Mouse (Mus musculus): Measurements from ENCODE around the gene Dpm3. TPM values are rescaled to one million over a fixed set of nuclear protein-coding genes. Genes with fewer than 3 reads are reported as not detected.

Gene Dpm3
- 46.0 TPM for polyA plus RNA-seq (2015; fragmentation: Illumina TruSeq; extraction: RNeasy Lipid Tissue Mini Kit (QIAGEN cat#74804); ENCODE audit: insufficient read depth, low read depth, low replicate concordance)

DNA sequence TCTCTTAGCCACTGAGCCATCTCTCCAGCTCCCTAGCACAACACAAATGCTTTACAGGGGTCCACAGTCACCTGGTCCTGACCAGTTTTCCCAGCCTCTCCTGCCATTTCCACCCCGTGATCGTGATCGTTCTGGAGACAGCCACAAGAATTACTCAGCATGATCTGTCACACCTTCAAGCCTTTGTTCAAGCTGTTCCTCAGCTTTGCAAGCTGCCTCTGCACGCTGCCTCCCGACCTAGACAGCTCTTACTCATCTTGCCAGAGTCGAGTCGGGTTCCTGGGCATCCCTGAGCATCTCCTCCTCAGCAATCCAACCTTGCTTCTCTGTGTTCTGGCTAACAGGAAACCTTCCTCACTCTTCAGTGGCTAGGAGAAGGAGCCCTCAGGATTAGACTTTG is at the start of gene Dpm3:
Dpm3 (plus strand) TSS at position 283 of the 400 bp plus-strand sequence.

GRCm38 (mm10) chr3:89214681-89215411 is 44.3 kb upstream of the Dpm3 start, which contains the start of gene Thbs3:
Gene Thbs3 (plus strand): TSS chr3:89215180.

GRCm38 (mm10) chr3:89226900-89227299 is 32.3 kb upstream of the Dpm3 start, which contains the start of gene Mtx1:
Gene Mtx1 (minus strand): TSS chr3:89227088.

DNA sequence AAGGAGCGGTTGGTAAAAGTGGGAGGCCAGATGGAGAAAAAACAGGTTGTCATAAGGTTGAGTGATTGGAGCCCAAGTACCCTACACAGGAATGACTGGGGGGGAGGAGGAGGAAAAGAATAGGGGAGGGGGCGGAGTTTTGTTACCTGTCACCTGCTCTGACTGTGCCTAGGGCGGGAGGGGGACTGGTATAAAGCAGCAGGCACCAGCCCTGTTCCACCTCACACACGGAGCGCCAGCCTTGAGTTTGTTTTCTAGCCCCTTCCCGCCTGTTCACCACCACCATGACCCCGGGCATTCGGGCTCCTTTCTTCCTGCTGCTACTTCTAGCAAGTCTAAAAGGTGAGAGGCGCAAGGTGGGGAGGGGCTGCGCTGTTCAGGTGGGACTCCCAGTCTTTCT is 30.3 kb upstream of the Dpm3 start, which contains the start of gene Muc1:
Muc1 (plus strand) TSS at position 222 of the 400 bp plus-strand sequence.

GRCm38 (mm10) chr3:89245688-89246171 is 13.4 kb upstream of the Dpm3 start, which contains the start of gene Krtcap2:
Gene Krtcap2 (plus strand): TSS chr3:89245966.

GRCm38 (mm10) chr3:89246261-89247100 is 12.7 kb upstream of the Dpm3 start, which contains the start of gene Trim46:
Gene Trim46 (minus strand): TSS chr3:89246309.

GRCm38 (mm10) chr3:89270051-89270755 is 11.0 kb downstream of the Dpm3 start, which contains the start of gene Slc50a1:
Gene Slc50a1 (minus strand): TSS chr3:89270570.

DNA sequence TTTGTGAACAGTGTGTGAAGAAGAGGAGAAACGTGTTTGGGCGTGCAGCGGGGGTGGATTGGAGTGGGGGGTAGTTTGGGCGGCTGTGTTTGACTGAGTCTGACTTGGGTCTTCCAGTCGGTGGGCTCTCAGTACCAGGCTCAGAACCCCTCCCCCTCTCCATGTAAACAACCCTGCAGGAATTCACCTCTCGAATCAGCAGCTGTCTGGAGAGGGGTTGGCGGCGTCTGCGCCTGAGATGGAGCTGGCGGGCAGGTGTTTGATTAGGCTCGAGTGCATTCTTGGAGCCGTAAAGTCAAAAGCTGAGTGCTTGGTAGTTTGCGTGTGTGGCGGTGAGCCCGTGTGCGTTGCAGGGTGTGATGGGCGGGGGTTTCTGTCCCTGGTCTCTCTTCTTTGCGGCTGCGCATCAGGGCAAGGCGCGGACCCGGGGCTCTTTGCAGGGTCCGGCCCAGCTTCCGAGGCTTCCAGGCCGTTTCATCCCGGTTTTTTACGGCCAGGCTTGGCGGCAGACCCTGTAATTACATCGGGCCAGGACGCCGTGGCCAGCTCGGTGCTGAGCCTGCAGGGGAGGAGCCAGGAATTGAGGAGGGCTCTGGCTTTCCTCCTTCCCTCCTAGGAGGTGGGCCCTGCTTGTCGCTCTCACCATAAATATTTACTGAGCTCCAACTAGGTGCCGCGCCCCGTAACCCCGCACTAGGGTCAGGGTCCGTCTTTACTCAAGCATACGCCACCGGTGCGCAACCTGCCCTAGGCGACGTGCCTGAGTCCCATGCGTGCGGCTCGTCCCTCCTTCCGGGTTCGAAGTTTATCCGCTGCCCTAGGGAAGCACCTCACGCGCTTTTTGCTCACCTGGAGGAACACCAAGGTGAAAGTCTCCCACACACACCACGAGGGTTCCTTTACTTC is 21.7 kb downstream of the Dpm3 start, which contains the start of gene Efna1:
Efna1 (minus strand) TSS at position 537 of the 906 bp plus-strand sequence.

Other genes with a start within 250 kb of the Dpm3 start
- gene Rusc1, start 166.0 kb upstream of the Dpm3 start, polyA plus RNA-seq (2015; fragmentation: Illumina TruSeq; extraction: RNeasy Lipid Tissue Mini Kit (QIAGEN cat#74804); ENCODE audit: insufficient read depth, low read depth, low replicate concordance), result 11.2 TPM
- not detected for gene Gm43738, start 158.3 kb upstream of the Dpm3 start, polyA plus RNA-seq (2015; fragmentation: Illumina TruSeq; extraction: RNeasy Lipid Tissue Mini Kit (QIAGEN cat#74804); ENCODE audit: insufficient read depth, low read depth, low replicate concordance)
- 15.9 TPM for gene Fdps, start 157.4 kb upstream of the Dpm3 start, polyA plus RNA-seq (2015; fragmentation: Illumina TruSeq; extraction: RNeasy Lipid Tissue Mini Kit (QIAGEN cat#74804); ENCODE audit: insufficient read depth, low read depth, low replicate concordance)
- 1.7 TPM for gene Pklr, start 123.2 kb upstream of the Dpm3 start, polyA plus RNA-seq (2015; fragmentation: Illumina TruSeq; extraction: RNeasy Lipid Tissue Mini Kit (QIAGEN cat#74804); ENCODE audit: insufficient read depth, low read depth, low replicate concordance)
- 1.8 TPM for gene Hcn3, start 99.2 kb upstream of the Dpm3 start, polyA plus RNA-seq (2015; fragmentation: Illumina TruSeq; extraction: RNeasy Lipid Tissue Mini Kit (QIAGEN cat#74804); ENCODE audit: insufficient read depth, low read depth, low replicate concordance)
- 30.4 TPM for gene Clk2, start 94.6 kb upstream of the Dpm3 start, polyA plus RNA-seq (2015; fragmentation: Illumina TruSeq; extraction: RNeasy Lipid Tissue Mini Kit (QIAGEN cat#74804); ENCODE audit: insufficient read depth, low read depth, low replicate concordance)
- 15.8 TPM for gene Scamp3, start 81.9 kb upstream of the Dpm3 start, polyA plus RNA-seq (2015; fragmentation: Illumina TruSeq; extraction: RNeasy Lipid Tissue Mini Kit (QIAGEN cat#74804); ENCODE audit: insufficient read depth, low read depth, low replicate concordance)
- 5.7 TPM for gene Fam189b, start 76.2 kb upstream of the Dpm3 start, polyA plus RNA-seq (2015; fragmentation: Illumina TruSeq; extraction: RNeasy Lipid Tissue Mini Kit (QIAGEN cat#74804); ENCODE audit: insufficient read depth, low read depth, low replicate concordance)
- 18.0 TPM for gene Gba, start 56.4 kb upstream of the Dpm3 start, polyA plus RNA-seq (2015; fragmentation: Illumina TruSeq; extraction: RNeasy Lipid Tissue Mini Kit (QIAGEN cat#74804); ENCODE audit: insufficient read depth, low read depth, low replicate concordance)
- gene Thbs3, start 44.2 kb upstream of the Dpm3 start, polyA plus RNA-seq (2015; fragmentation: Illumina TruSeq; extraction: RNeasy Lipid Tissue Mini Kit (QIAGEN cat#74804); ENCODE audit: insufficient read depth, low read depth, low replicate concordance), result 20.7 TPM
- 31.8 TPM for gene Mtx1, start 32.3 kb upstream of the Dpm3 start, polyA plus RNA-seq (2015; fragmentation: Illumina TruSeq; extraction: RNeasy Lipid Tissue Mini Kit (QIAGEN cat#74804); ENCODE audit: insufficient read depth, low read depth, low replicate concordance)
- gene Muc1, start 30.3 kb upstream of the Dpm3 start, polyA plus RNA-seq (2015; fragmentation: Illumina TruSeq; extraction: RNeasy Lipid Tissue Mini Kit (QIAGEN cat#74804); ENCODE audit: insufficient read depth, low read depth, low replicate concordance), result 71.5 TPM
- gene Krtcap2, start 13.4 kb upstream of the Dpm3 start, polyA plus RNA-seq (2015; fragmentation: Illumina TruSeq; extraction: RNeasy Lipid Tissue Mini Kit (QIAGEN cat#74804); ENCODE audit: insufficient read depth, low read depth, low replicate concordance), result 94.1 TPM
- 2.9 TPM for gene Trim46, start 13.0 kb upstream of the Dpm3 start, polyA plus RNA-seq (2015; fragmentation: Illumina TruSeq; extraction: RNeasy Lipid Tissue Mini Kit (QIAGEN cat#74804); ENCODE audit: insufficient read depth, low read depth, low replicate concordance)
- 48.2 TPM for gene Slc50a1, start 11.2 kb downstream of the Dpm3 start, polyA plus RNA-seq (2015; fragmentation: Illumina TruSeq; extraction: RNeasy Lipid Tissue Mini Kit (QIAGEN cat#74804); ENCODE audit: insufficient read depth, low read depth, low replicate concordance)
- gene Efna1, start 21.8 kb downstream of the Dpm3 start, polyA plus RNA-seq (2015; fragmentation: Illumina TruSeq; extraction: RNeasy Lipid Tissue Mini Kit (QIAGEN cat#74804); ENCODE audit: insufficient read depth, low read depth, low replicate concordance), result 15.3 TPM
- gene Efna3, start 63.6 kb downstream of the Dpm3 start, polyA plus RNA-seq (2015; fragmentation: Illumina TruSeq; extraction: RNeasy Lipid Tissue Mini Kit (QIAGEN cat#74804); ENCODE audit: insufficient read depth, low read depth, low replicate concordance), result not detected
- 0.52 TPM for gene Efna4, start 78.7 kb downstream of the Dpm3 start, polyA plus RNA-seq (2015; fragmentation: Illumina TruSeq; extraction: RNeasy Lipid Tissue Mini Kit (QIAGEN cat#74804); ENCODE audit: insufficient read depth, low read depth, low replicate concordance)
- 66.8 TPM for gene Adam15, start 90.6 kb downstream of the Dpm3 start, polyA plus RNA-seq (2015; fragmentation: Illumina TruSeq; extraction: RNeasy Lipid Tissue Mini Kit (QIAGEN cat#74804); ENCODE audit: insufficient read depth, low read depth, low replicate concordance)
- not detected for gene Dcst2, start 102.6 kb downstream of the Dpm3 start, polyA plus RNA-seq (2015; fragmentation: Illumina TruSeq; extraction: RNeasy Lipid Tissue Mini Kit (QIAGEN cat#74804); ENCODE audit: insufficient read depth, low read depth, low replicate concordance)
- gene Dcst1, start 105.9 kb downstream of the Dpm3 start, polyA plus RNA-seq (2015; fragmentation: Illumina TruSeq; extraction: RNeasy Lipid Tissue Mini Kit (QIAGEN cat#74804); ENCODE audit: insufficient read depth, low read depth, low replicate concordance), result not detected
- 9.6 TPM for gene Zbtb7b, start 135.4 kb downstream of the Dpm3 start, polyA plus RNA-seq (2015; fragmentation: Illumina TruSeq; extraction: RNeasy Lipid Tissue Mini Kit (QIAGEN cat#74804); ENCODE audit: insufficient read depth, low read depth, low replicate concordance)
- gene Lenep, start 143.4 kb downstream of the Dpm3 start, polyA plus RNA-seq (2015; fragmentation: Illumina TruSeq; extraction: RNeasy Lipid Tissue Mini Kit (QIAGEN cat#74804); ENCODE audit: insufficient read depth, low read depth, low replicate concordance), result 0.83 TPM
- gene Flad1, start 152.5 kb downstream of the Dpm3 start, polyA plus RNA-seq (2015; fragmentation: Illumina TruSeq; extraction: RNeasy Lipid Tissue Mini Kit (QIAGEN cat#74804); ENCODE audit: insufficient read depth, low read depth, low replicate concordance), result 5.6 TPM
- 5.7 TPM for gene Cks1b, start 159.0 kb downstream of the Dpm3 start, polyA plus RNA-seq (2015; fragmentation: Illumina TruSeq; extraction: RNeasy Lipid Tissue Mini Kit (QIAGEN cat#74804); ENCODE audit: insufficient read depth, low read depth, low replicate concordance)
- gene Shc1, start 159.1 kb downstream of the Dpm3 start, polyA plus RNA-seq (2015; fragmentation: Illumina TruSeq; extraction: RNeasy Lipid Tissue Mini Kit (QIAGEN cat#74804); ENCODE audit: insufficient read depth, low read depth, low replicate concordance), result 14.1 TPM
- gene Pygo2, start 170.9 kb downstream of the Dpm3 start, polyA plus RNA-seq (2015; fragmentation: Illumina TruSeq; extraction: RNeasy Lipid Tissue Mini Kit (QIAGEN cat#74804); ENCODE audit: insufficient read depth, low read depth, low replicate concordance), result 15.3 TPM
- gene Pbxip1, start 177.3 kb downstream of the Dpm3 start, polyA plus RNA-seq (2015; fragmentation: Illumina TruSeq; extraction: RNeasy Lipid Tissue Mini Kit (QIAGEN cat#74804); ENCODE audit: insufficient read depth, low read depth, low replicate concordance), result 14.1 TPM
- gene Pmvk, start 195.2 kb downstream of the Dpm3 start, polyA plus RNA-seq (2015; fragmentation: Illumina TruSeq; extraction: RNeasy Lipid Tissue Mini Kit (QIAGEN cat#74804); ENCODE audit: insufficient read depth, low read depth, low replicate concordance), result 5.8 TPM

Measured in pancreas, adult 10 weeks (tissue).